Mouse (Mus musculus): Measurements from ENCODE around the gene Rnf208.

The Rnf208 gene

DNA sequence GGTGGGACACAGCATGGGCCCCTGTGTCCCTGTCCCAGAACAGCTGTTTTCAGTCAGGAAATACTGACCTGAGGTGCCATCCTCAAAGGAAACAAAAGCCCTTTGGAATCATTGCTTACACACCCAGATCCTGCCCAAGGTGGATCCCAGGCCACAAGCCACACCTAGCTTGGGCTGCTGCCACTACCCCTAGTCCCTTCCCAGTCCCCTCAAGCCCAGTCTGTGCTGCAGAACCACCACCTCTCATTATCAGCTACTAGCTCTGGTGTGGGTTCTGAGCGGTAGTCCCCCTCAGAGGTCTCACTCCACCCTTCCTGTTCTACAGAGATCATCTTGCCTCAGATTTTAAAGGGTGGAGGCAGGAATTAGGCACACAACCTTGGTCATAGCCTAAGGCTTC is 44.3 kb downstream of the Rnf208 start:
- no peak for DNase-seq

- DNase-seq = peak; percentile 57
Measured at GRCm38 (mm10) chr2:25286837-25287636, 45.0 kb downstream of the Rnf208 start.

DNA sequence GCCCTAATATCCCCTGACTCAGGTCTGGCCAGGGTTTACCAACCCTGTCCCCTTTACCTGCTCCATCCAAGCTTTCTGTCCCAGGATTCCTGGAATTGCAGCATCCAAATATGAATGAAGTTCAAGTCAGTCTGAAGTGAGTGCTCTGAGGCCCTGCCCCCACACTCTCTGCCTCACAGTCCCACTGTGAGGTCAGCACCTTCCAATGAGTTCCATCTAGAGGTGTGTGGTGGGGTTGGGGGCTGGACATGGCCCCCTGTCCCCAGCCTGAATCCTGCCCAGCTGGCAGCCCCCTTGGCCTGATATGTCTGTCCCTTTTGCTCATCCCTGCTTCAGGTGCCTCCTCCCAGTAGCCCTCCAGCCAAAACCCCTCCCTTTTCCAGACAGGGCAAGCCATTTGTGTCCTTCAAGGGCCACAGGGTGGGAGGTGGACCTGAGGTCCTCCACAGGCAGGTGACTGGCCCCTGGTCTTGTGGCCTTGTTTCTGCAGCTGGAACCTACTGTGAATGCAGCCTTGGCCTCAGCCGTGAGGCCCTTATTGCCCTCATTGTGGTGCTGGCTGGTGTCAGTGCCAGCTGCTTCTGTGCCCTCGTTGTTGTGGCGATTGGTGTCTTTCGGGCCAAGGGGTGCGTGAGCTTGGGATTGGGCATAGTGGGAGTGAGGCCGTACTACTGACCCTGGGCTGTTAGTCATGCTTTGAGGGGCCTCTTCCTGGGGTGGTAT is 46.0 kb downstream of the Rnf208 start, which contains the start of gene Tmem210:
Tmem210 (plus strand) TSS at position 219 of the 723 bp plus-strand sequence.
- DNase-seq = no peak

DNA sequence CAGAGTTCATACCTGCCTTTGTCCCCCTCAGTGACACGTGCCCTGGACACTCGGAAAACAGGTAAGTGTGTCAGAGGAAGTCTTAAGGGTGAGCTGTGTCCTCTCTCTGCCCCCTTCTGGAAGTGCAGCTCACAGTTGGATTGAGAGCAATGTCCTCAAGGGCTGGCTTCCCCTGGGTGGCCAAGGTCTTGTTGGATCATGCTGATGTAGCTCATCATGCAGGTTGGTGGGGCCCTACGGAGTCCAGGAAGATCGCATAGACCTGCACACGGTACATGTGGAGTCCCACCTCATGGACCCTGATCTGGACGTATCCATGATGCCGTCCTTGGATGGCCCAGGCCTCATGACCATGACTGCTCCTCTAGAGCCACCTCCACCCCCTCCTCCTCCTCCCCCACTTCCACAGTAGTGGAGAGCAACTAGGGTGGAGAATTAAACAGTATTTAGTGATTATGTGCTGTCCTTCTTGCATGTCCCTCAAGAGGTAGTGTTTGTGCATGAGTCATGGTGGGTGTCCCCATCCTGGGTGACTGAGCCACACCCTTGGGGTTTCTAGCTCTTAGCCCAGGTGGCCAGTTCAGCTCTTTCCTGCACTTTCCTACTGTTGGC is 46.8 kb downstream of the Rnf208 start:
- no peak for DNase-seq

GRCm38 (mm10) chr2:25289651-25290050 is 47.6 kb downstream of the Rnf208 start, which contains the start of gene Lrrc26:
Gene Lrrc26, plus strand, starts transcription at chr2:25289915.
- peak; percentile 73 for DNase-seq

DNA sequence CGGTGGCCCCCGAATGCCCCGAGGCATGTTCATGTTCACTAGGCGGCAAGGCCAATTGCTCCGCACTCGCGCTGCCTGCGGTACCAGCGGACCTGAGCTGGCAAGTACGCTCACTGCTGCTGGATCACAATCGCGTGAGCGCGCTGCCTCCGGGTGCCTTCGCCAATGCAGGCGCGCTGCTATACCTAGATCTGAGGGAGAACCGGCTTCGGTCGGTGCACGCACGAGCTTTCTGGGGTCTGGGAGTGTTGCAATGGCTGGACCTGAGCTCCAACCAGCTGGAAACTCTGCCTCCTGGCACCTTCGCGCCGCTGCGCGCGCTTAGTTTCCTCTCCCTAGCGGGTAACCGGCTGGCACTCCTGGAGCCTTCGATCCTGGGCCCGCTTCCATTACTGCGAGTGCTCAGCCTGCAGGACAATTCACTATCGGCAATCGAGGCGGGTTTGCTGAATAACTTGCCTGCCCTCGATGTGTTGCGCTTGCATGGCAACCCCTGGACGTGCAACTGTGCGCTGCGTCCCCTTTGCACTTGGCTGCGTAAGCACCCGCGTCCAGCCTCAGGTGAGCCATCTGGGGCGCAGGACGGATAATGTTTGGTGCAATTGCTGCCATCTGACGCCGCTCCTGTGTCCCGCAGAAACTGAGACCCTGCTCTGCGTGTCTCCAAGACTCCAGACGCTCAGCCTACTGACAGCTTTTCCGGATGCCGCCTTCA is 48.2 kb downstream of the Rnf208 start:
- peak; percentile 61 for DNase-seq

- peak; percentile 33 for DNase-seq
Measured at GRCm38 (mm10) chr2:25290816-25291130, 48.7 kb downstream of the Rnf208 start.

- peak; percentile 37 for DNase-seq
Measured at GRCm38 (mm10) chr2:25291184-25292053, 49.4 kb downstream of the Rnf208 start.

DNA sequence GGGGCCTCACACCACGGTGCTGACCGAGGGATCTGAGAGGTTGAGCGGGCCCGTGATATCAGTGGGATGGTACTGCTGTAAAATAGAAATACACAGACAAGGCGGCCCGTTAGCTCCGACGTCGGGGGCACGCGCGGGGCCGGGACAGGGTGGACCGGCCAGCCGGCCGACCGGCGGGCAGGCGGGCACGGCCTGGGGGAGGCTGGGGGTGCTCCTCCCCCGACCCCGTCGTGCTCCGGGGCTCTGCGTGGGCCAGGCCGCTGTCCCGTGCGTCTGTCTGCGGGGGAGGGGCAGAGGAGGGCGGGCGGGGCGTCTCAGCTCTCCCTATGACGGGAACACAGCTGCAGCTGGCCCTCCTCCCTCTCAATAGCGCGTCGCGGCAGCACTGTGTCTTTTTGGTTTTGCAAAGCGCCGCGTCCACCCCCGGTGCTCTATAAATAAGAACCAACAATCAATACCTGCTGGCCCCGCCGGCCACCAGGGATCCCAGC is 50.0 kb downstream of the Rnf208 start:
- DNase-seq = peak; percentile 12

- DNase-seq = peak; percentile 81
Measured at GRCm38 (mm10) chr2:25292856-25293255, 50.8 kb downstream of the Rnf208 start.

DNA sequence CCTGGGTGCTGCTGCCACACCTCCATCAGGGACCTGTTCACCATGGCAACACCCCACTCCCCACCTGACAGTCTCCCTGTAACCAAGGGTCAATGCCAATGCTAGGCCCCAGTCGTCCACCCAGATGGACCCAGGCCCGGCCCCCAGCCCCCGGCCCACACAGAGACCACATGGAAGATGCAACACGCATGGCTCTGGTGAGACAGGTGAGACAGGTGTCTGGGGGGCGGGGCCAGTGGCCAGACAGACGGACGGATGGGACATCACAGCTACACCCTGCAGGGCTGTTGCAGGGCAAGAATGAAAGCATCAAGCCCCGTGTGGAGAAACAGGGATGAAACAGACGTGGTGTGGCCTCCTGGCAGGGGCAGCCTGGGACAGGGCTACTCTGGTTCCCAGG is 51.7 kb downstream of the Rnf208 start:
- no peak for DNase-seq
